Comparison of ENCODE assay signal across 28 mouse cellular contexts in the genomic region with DNA sequence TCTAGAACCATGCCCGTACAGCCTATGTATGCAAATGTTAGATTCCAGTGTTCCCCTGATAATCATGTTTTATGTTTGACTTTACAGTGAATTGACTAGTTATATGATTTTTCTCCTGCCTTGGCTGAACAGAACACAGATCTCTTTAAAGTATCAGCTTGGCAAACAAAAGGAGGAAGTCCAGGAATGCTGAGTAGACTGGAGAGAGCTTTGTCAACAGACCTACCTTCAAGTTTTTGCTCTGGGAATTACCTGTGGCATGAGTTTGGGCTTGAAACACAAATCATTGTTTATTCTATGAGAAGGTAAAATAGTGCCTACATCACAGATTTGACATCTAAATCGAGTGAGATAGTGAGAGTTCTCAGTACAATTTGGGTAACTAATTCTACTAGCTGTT. TPM values are rescaled to one million over a fixed set of nuclear protein-coding genes. Genes with fewer than 3 reads are reported as not detected.
"Had no signal": no experiment of that assay in that cellular context is flagged by ENCODE, and none has a peak within 500 bp of the region (broad histone marks: within the 10 kb centered on the region; RNA-seq: fewer than 3 reads in every experiment).

No protein-coding gene starts in this region.

- H3K27me3 ChIP-seq: embryonic facial prominence, embryonic 12.5 days; embryonic facial prominence, embryonic 13.5 days; embryonic facial prominence, embryonic 15.5 days; forebrain, embryonic 15.5 days had no signal

- H3K4me1 ChIP-seq: embryonic facial prominence, embryonic 10.5 days; embryonic facial prominence, embryonic 12.5 days; forebrain, embryonic 10.5 days; forebrain, embryonic 12.5 days had no signal

- H3K9ac ChIP-seq: embryonic facial prominence, embryonic 12.5 days; embryonic facial prominence, embryonic 13.5 days; embryonic facial prominence, embryonic 15.5 days; forebrain, embryonic 12.5 days; forebrain, embryonic 13.5 days; forebrain, embryonic 15.5 days; forebrain, postnatal 0 days had no signal

- DNase-seq: cerebellum, adult 2 months; cerebellum, adult 8-10 months; cerebellum, adult 9-10 months; cerebellum, adult 9-11 months; cerebellum, postnatal 10 days; cerebellum, postnatal 14 days; cerebellum, postnatal 25 days; cerebellum, postnatal 36 days; embryo, embryonic 11 days; forebrain, postnatal 0 days; gastrocnemius, adult 2 months; gastrocnemius, postnatal 10 days; gastrocnemius, postnatal 14 days; gastrocnemius, postnatal 25 days; gastrocnemius, postnatal 36 days; heart, adult 11 months; heart, adult 18-20 months had no signal

- H3K4me3 ChIP-seq: embryonic facial prominence, embryonic 10.5 days; embryonic facial prominence, embryonic 12.5 days; embryonic facial prominence, embryonic 13.5 days; embryonic facial prominence, embryonic 15.5 days; erythroblast, embryonic 14.5 days; forebrain, embryonic 10.5 days; forebrain, embryonic 12.5 days; forebrain, embryonic 13.5 days; forebrain, embryonic 15.5 days; gastrocnemius, adult 2 months had no signal

- H3K27ac ChIP-seq: embryonic facial prominence, embryonic 10.5 days; embryonic facial prominence, embryonic 12.5 days; embryonic facial prominence, embryonic 13.5 days; embryonic facial prominence, embryonic 15.5 days; forebrain, embryonic 10.5 days; forebrain, embryonic 12.5 days; forebrain, embryonic 13.5 days; forebrain, embryonic 15.5 days; gastrocnemius, adult 2 months had no signal

- ATAC-seq: forebrain, embryonic 13.5 days; forebrain, embryonic 14.5 days; forebrain, embryonic 15.5 days; forebrain, embryonic 16.5 days; forebrain, postnatal 0 days had no signal

- H3K4me2 ChIP-seq: embryonic facial prominence, embryonic 12.5 days; embryonic facial prominence, embryonic 13.5 days; embryonic facial prominence, embryonic 15.5 days; forebrain, embryonic 12.5 days; forebrain, embryonic 13.5 days; forebrain, embryonic 15.5 days had no signal

- H3K9me3 ChIP-seq: embryonic facial prominence, embryonic 10.5 days; embryonic facial prominence, embryonic 12.5 days; embryonic facial prominence, embryonic 13.5 days; embryonic facial prominence, embryonic 15.5 days; forebrain, embryonic 10.5 days; forebrain, embryonic 12.5 days; forebrain, embryonic 13.5 days; forebrain, embryonic 15.5 days had no signal

- H3K36me3 ChIP-seq: embryonic facial prominence, embryonic 10.5 days; embryonic facial prominence, embryonic 12.5 days; embryonic facial prominence, embryonic 13.5 days; embryonic facial prominence, embryonic 15.5 days; forebrain, embryonic 10.5 days; forebrain, embryonic 12.5 days; forebrain, embryonic 15.5 days had no signal

RNA-seq across cellular contexts. Expression of a gene that starts 24.3 kb away (rescaled TPM):
- polyA plus RNA-seq: erythroblast, embryonic 14.5 days had no signal
